ENCODE assay signal across 8 mouse cellular contexts in genomic region chr7:16405073-16405455, GRCm38 (mm10). TPM values are rescaled to one million over a fixed set of nuclear protein-coding genes. Genes with fewer than 3 reads are reported as not detected.
DNase-seq lines count a peak whose midpoint lies in the region; ATAC-seq and TF ChIP-seq lines count a peak whose summit lies in the region.

No protein-coding gene starts in this region.

- H3K27me3 ChIP-seq in G1E (ENCODE audit: insufficient read depth, low read length) = no peaks in the 10 kb centered on the region
- no peaks in the 10 kb centered on the region for H3K27me3 ChIP-seq in hindbrain, embryonic 15.5 days
- no peaks in the 10 kb centered on the region for H3K27me3 ChIP-seq in liver, embryonic 13.5 days

- 58% methylated on average over 2 of the region's 2 CpGs for WGBS in hindbrain, embryonic 15.5 days
- WGBS in liver, embryonic 13.5 days (ENCODE audit: insufficient replicate concordance) = 9% methylated on average over 2 of the region's 2 CpGs

- no peak for DNase-seq in G1E (ENCODE audit: low spot score)
- DNase-seq in gastrocnemius, postnatal 10 days = peak; percentile 41
- no peak for DNase-seq in liver, embryonic 13.5 days
- peak; percentile 16 to 29 for DNase-seq in natural killer cell, adult 2 months (ENCODE audit: low spot score in 2 of 2)
- no peak for DNase-seq in layer of hippocampus, adult 8-10 months (ENCODE audit: low spot score in 2 of 2)

- peak overlapping the region; percentile 68; the same call in 1 of the 2 replicates for H3K4me3 ChIP-seq in G1E (ENCODE audit: low read depth, low read length)
- H3K4me3 ChIP-seq in bone marrow macrophage, adult 2 months (ENCODE audit: insufficient read depth, low read length) = no peak overlapping the region
- no peak overlapping the region for H3K4me3 ChIP-seq in hindbrain, embryonic 15.5 days
- peak overlapping the region; percentile 56 for H3K4me3 ChIP-seq in liver, embryonic 13.5 days (replicated peaks)

- peak overlapping the region; percentile 77 for H3K4me2 ChIP-seq in hindbrain, embryonic 15.5 days
- peak overlapping the region; percentile 81 for H3K4me2 ChIP-seq in liver, embryonic 13.5 days

- H3K36me3 ChIP-seq in G1E (replicated peaks) = peaks cover 61% of the 10 kb centered on the region
- H3K36me3 ChIP-seq in hindbrain, embryonic 15.5 days = no peaks in the 10 kb centered on the region
- peaks cover 24% of the 10 kb centered on the region; the same call in 1 of the 2 replicates for H3K36me3 ChIP-seq in liver, embryonic 13.5 days

- H3K4me1 ChIP-seq in G1E (ENCODE audit: insufficient read depth, low read depth, low read length) = peaks cover 57% of the 10 kb centered on the region
- H3K4me1 ChIP-seq in bone marrow macrophage, adult 2 months (ENCODE audit: control insufficient read depth, insufficient read depth, low read length) = peaks cover 29% of the 10 kb centered on the region
- peaks cover 32% of the 10 kb centered on the region for H3K4me1 ChIP-seq in hindbrain, embryonic 15.5 days (replicated peaks)
- peaks cover 67% of the 10 kb centered on the region for H3K4me1 ChIP-seq in liver, embryonic 13.5 days (replicated peaks)

- peak overlapping the region; percentile 93 for H3K27ac ChIP-seq in bone marrow macrophage, adult 2 months (ENCODE audit: insufficient read depth, low read depth, low read length)
- H3K27ac ChIP-seq in hindbrain, embryonic 15.5 days (replicated peaks) = peak overlapping the region; percentile 72
- peak overlapping the region; percentile 100 for H3K27ac ChIP-seq in liver, embryonic 13.5 days

- 0 out of 2 replicates have a peak overlapping the region, but pooled peaks have one; percentile 9 for H3K9ac ChIP-seq in hindbrain, embryonic 15.5 days
- peak overlapping the region; percentile 83 for H3K9ac ChIP-seq in liver, embryonic 13.5 days

- TF ChIP-seq POLR2A in bone marrow macrophage, adult 2 months (IDR thresholded peaks at IDR 0.05; ENCODE audit: borderline replicate concordance, low read depth, low read length) = no peak

- TF ChIP-seq CTCF in G1E (IDR thresholded peaks at IDR 0.05; ENCODE audit: low read depth, low read length) = no peak
- no peak for TF ChIP-seq CTCF in bone marrow macrophage, adult 2 months (IDR thresholded peaks at IDR 0.05; ENCODE audit: low read depth, low read length)

- no peaks in the 10 kb centered on the region for H3K9me3 ChIP-seq in G1E (replicated peaks)
- H3K9me3 ChIP-seq in hindbrain, embryonic 15.5 days = no peaks in the 10 kb centered on the region
- no peaks in the 10 kb centered on the region for H3K9me3 ChIP-seq in liver, embryonic 13.5 days (replicated peaks)

- no peak for ATAC-seq in G1E (ENCODE audit: extremely low read depth, insufficient number of reproducible peaks, low FRiP score, poor library complexity, severe bottlenecking)
- no peak for ATAC-seq in hindbrain, embryonic 15.5 days (ENCODE audit: low FRiP score, low read depth)
- no peak for ATAC-seq in liver, embryonic 13.5 days (ENCODE audit: low read depth)
- no peak for ATAC-seq in activated CD4-positive, CD25-positive, alpha-beta regulatory T cell, adult 4 months

RNA-seq across cellular contexts. Expression of gene Zc3h4, which starts 4.4 kb away (rescaled TPM):
- total RNA-seq in G1E (2014; fragmentation: Nextera tagmentation) (62.2 and 64.4 TPM in 2 replicates), G1E (2017) (18.6 and 23.7 TPM in 2 replicates)
- 179 and 193 TPM in 2 replicates for polyA plus RNA-seq in G1E (2012)
- polyA plus RNA-seq in bone marrow macrophage, adult 2 months (2012; ENCODE audit: insufficient read depth, insufficient read length, missing spikeins) = 30.4 and 31.9 TPM in 2 replicates
- total RNA-seq in gastrocnemius, postnatal 10 days (2021) = 10 to 100 TPM; 33.2 to 37.9 TPM
- polyA plus RNA-seq in hindbrain, embryonic 15.5 days (2015; fragmentation: Nextera tagmentation; extraction: Ambion mirVana) = 17.5 and 17.6 TPM in 2 replicates
- 8.2 and 8.3 TPM in 2 replicates for polyA plus RNA-seq in liver, embryonic 13.5 days (2015; fragmentation: Nextera tagmentation; extraction: Ambion mirVana)
- polyA plus RNA-seq in activated CD4-positive, CD25-positive, alpha-beta regulatory T cell, adult 4 months (2017; shearing (Covaris generic)) = 10 to 100 TPM; 14.0 to 16.1 TPM
- 10 to 100 TPM; 43.3 to 50.2 (median 47.1) TPM for total RNA-seq in layer of hippocampus, adult 8-10 months (2022)

RNA-seq across cellular contexts. Expression of gene Sae1, which starts 17.5 kb away (rescaled TPM):
- 105 TPM in 2 replicates for total RNA-seq in G1E (2014; fragmentation: Nextera tagmentation)
- 319 and 383 TPM in 2 replicates for total RNA-seq in G1E (2017)
- polyA plus RNA-seq in G1E (2012) = 49.5 and 52.0 TPM in 2 replicates
- polyA plus RNA-seq in bone marrow macrophage, adult 2 months (2012; ENCODE audit: insufficient read depth, insufficient read length, missing spikeins) = 57.2 and 59.3 TPM in 2 replicates
- 10 to 100 TPM; 43.3 to 48.8 TPM for total RNA-seq in gastrocnemius, postnatal 10 days (2021)
- 251 and 261 TPM in 2 replicates for polyA plus RNA-seq in hindbrain, embryonic 15.5 days (2015; fragmentation: Nextera tagmentation; extraction: Ambion mirVana)
- 144 and 161 TPM in 2 replicates for polyA plus RNA-seq in liver, embryonic 13.5 days (2015; fragmentation: Nextera tagmentation; extraction: Ambion mirVana)
- 100 to 1,000 TPM in 1 of 2 experiments, 10 to 100 TPM in 1; 75.9 to 106 TPM for polyA plus RNA-seq in activated CD4-positive, CD25-positive, alpha-beta regulatory T cell, adult 4 months (2017; shearing (Covaris generic))
- 10 to 100 TPM; 89.6 to 93.3 (median 91.9) TPM for total RNA-seq in layer of hippocampus, adult 8-10 months (2022)

RNA-seq across cellular contexts. Expression of gene Tmem160, which starts 47.5 kb away (rescaled TPM):
- total RNA-seq in G1E (2014; fragmentation: Nextera tagmentation) (21.6 and 22.7 TPM in 2 replicates), G1E (2017) (23.9 and 35.0 TPM in 2 replicates)
- polyA plus RNA-seq in G1E (2012) = 166 and 224 TPM in 2 replicates
- polyA plus RNA-seq in bone marrow macrophage, adult 2 months (2012; ENCODE audit: insufficient read depth, insufficient read length, missing spikeins) = 43.4 and 51.6 TPM in 2 replicates
- 10 to 100 TPM; 18.8 to 18.9 TPM for total RNA-seq in gastrocnemius, postnatal 10 days (2021)
- polyA plus RNA-seq in hindbrain, embryonic 15.5 days (2015; fragmentation: Nextera tagmentation; extraction: Ambion mirVana) = 67.8 and 75.6 TPM in 2 replicates
- 30.0 and 35.4 TPM in 2 replicates for polyA plus RNA-seq in liver, embryonic 13.5 days (2015; fragmentation: Nextera tagmentation; extraction: Ambion mirVana)
- 1 to 10 TPM; 5.7 to 9.2 TPM for polyA plus RNA-seq in activated CD4-positive, CD25-positive, alpha-beta regulatory T cell, adult 4 months (2017; shearing (Covaris generic))
- 10 to 100 TPM; 53.2 to 76.7 (median 67.9) TPM for total RNA-seq in layer of hippocampus, adult 8-10 months (2022)

Comparison
In these comparisons a context has a peak if more than half of its experiments do, and no peak if none do; other contexts are left out.
1. DNase-seq: peak in gastrocnemius, postnatal 10 days (single experiment) and natural killer cell, adult 2 months (2 of 2); none in G1E (single experiment), liver, embryonic 13.5 days (single experiment) and layer of hippocampus, adult 8-10 months (0 of 2).
2. H3K4me3 ChIP-seq: peak in G1E (single experiment) and liver, embryonic 13.5 days (single experiment); none in bone marrow macrophage, adult 2 months (single experiment) and hindbrain, embryonic 15.5 days (single experiment).
3. Peak in every context shown above with its lines, with median percentiles within 50 percentile points of each other: H3K27ac ChIP-seq.